Mouse (Mus musculus) olfactory bulb, adult 2 months (tissue): ENCODE results near the gene Gm28374.

Experiments used
- CTCF ChIP-seq: fragments of 200-500 bp; IDR thresholded peaks from 2 replicates; pipeline ENCODE4 v1.5.1; 2012; ENCODE audit warnings: low read depth, mild to moderate bottlenecking, low read length, moderate library complexity; ENCODE audit not compliant: insufficient read depth
- POLR2A ChIP-seq: fragments of 200-500 bp; IDR thresholded peaks from 2 replicates; pipeline ENCODE4 v1.6.1; 2012; ENCODE audit warnings: mild to moderate bottlenecking, low read depth, low read length, moderate library complexity; ENCODE audit not compliant: insufficient read depth

DNA sequence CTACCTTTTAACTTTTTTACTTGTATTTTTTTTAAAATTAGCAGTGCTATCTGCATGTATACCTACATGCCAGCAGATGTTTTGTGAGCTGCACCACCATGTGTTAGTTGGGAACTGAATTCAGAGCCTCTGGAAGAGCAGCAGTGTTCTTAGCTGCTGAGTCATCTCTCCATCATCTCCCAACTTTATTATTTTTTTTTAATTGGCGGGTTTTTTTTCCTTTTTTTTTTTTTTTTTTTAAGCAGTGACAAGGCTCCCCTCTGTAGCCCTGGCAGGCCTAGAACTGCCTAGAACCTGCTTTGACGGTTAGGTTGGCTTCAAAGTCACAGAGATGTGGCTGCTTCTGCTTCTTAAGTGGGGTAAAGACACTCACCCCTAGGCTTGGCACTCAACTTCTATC lies 42.8 kb upstream of the Gm28374 start:
- TF ChIP-seq CTCF: no peak
- TF ChIP-seq POLR2A: no peak
